Mouse (Mus musculus) layer of hippocampus, postnatal 14 days (tissue): ENCODE data around the gene Nphp4. TPM values are rescaled to one million over a fixed set of nuclear protein-coding genes. Genes with fewer than 3 reads are reported as not detected.

Source experiments
- DNase-seq, 2 experiments: peaks; one replicate each; pipeline ENCODE4 v3.0.0; 2021 to 2022; ENCODE audit warnings: low spot score in 2 of 2, mixed read lengths in 1 of 2
- long read RNA-seq, 2 experiments: library from polyadenylated mRNA; stranded (forward); transcript quantifications; one replicate each; pipeline ENCODE4 v2.0.0; 2021
- total RNA-seq, 2 experiments: library from RNA; stranded (reverse); gene quantifications; 2 replicates each; pipeline ENCODE4 v1.2.3; 2021

Nphp4 gene
- total RNA-seq, result 10 to 100 TPM; 24.0 to 25.1 TPM
- long read RNA-seq, experiment 1, partial matches to known transcripts, result 6 of 12 reads
- long read RNA-seq, experiment 1, other reads (novel, unspliced or antisense), result 6 of 12 reads
- long read RNA-seq, experiment 2, partial matches to known transcripts, result 6 of 12 reads
- long read RNA-seq, experiment 2, other reads (novel, unspliced or antisense), result 6 of 12 reads

- peak in 1 of 2 experiments; percentile 40 for DNase-seq
These were observed at the start of gene Nphp4 for GRCm38 (mm10) chr4:152476427-152477023. Gene Nphp4 (plus strand): TSS chr4:152476706.

DNA sequence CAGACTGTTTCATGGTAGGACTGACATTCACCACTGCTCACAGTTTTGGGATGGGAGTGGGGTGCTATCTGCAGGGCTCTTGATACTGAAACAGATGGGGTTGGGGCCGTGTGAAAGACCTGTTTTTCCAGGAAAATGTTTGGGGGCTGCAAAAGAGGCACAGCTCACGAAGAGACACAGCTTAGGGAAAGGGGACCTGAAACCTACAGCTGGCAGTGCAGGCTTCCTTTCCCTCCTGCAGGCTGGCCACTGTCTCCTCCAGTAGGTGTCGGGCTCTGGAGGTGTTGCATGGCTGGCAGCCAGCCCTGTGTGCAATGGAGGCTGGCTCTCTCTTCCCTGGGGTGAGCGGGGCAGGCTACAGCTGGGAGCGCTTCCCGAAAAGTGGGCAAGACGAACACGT is 48.2 kb upstream of the Nphp4 start:
- DNase-seq, result no peak

DNA sequence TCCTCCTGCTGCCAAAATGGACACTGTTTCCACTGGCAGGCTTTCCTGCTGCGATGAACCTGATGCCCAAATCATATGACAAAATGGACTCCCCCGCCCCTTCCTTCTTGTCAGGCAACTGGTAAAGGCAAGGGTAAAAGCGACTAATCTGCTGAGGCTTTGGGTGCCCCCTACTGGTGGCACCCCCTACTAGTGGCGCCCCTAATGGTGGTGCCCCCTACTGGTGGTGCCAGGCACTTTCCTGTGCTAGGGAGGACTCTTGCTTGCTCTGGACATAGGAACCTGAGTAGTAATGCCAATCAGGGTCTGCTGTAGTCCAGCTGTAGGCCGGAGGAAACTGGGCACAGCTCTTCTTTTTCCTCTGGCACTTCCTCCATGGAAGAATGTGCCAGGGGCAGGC is 44.2 kb upstream of the Nphp4 start:
- DNase-seq, result peak in 1 of 2 experiments; percentile 48

- peak; percentile 94 to 95 for DNase-seq
These were observed 41.7 kb upstream of the Nphp4 start for GRCm38 (mm10) chr4:152434836-152435235.

DNA sequence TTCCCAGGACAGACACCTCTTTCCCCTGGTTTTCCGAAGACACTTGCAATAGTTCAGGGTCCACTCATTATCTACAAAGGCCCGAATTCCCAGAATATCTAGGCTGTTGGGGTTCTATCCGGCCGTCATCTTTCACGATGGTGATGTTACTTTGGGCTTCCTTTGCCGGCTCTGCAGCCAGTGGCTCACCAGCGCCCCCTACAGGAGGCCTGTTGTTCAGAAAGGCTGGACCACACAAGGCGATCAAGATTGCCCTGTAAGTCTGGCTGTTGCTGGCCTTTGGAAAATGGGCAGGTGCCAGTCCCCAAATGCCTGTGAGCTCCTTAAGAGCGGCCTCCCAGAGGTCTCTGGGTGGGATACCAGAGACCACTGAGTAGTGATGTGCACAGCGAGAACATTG is 41.3 kb upstream of the Nphp4 start:
- DNase-seq, result peak; percentile 75 to 78

DNA sequence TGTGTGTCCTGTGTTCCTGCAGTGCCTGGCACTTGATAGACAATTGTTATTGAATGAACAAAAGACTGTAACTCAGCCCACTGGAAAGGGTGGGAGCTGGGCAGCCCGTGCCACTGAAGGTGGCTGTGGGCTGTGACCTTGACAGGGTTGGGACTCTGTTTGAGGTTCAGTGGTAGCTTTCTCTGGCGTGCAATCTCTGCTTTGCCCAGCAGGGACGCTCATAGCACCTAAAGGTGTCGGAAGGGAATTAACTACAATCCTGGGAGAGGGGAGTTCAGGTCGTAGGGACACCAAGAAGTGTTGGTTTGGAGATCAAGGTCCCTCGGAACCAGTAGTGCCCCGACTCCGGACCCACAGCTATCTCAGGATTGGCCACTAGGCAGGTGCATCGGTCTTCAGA is 35.6 kb upstream of the Nphp4 start:
- no peak for DNase-seq

DNA sequence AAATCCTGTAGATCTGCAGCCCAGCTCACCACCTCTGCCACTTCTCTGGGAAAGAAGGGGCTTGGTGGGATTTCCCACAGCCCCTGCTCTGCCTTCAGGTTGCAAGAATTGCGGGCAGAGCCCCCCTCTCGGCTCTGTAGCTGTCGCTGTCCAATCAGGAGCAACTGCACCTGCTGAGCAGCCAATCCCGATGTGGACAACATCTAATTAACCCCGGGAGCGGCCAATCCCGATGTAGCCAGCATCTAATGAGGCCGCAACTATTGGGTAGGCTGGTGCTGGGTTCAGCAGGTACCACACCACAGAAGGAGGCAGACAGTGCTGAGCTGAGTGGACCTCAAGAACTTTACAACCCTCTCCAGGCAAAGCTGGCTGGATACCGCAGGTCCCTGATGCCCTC is 35.0 kb upstream of the Nphp4 start:
- DNase-seq, result no peak

GRCm38 (mm10) chr4:152446178-152446577 is 30.3 kb upstream of the Nphp4 start:
- DNase-seq, result no peak

DNA sequence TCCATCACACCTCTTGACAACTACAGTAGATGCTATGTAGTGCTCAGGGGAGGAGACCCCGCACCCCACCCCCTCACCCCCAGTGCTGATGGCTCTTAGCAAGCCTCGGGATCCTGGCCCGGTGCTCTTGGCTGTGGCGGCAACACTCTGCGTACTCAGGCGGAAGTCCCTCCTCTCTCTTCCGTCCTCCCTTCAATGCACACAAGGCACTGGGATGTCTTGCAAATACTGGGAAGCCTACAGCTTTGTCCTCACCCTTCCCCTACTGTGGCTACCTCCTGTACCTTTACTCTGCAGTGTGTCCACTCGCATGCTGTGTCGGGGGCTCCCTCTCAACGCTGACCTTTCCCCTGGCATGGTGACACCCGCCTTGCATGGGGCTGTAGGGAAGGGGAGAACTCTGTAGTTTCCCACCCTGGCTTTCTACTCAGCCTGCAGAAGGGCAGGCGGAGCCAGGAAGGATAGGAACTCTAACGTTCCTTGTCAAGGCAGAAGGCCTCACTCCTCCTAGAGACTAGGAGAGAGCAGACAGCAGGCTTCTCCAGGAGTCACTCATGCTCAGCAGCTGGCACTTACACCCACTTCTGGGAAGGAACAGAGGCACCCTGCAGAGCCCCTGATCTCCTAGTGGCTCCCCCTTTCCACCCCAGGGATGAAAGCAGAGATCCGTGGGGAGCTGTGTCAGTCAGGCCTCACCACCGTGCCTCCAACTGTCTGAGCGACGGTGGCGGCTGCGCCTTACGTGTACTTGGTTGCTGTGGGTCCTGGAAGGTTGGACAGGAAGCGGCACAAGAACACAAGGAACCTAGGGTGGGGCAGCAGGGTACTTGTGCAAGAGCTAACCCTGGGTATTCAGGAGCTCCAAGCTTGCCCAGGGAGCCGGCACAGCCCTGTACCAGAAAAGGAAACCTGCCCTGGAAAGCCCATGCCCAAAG is 28.5 kb upstream of the Nphp4 start:
- no peak for DNase-seq

GRCm38 (mm10) chr4:152448666-152449018 is 27.9 kb upstream of the Nphp4 start:
- DNase-seq, result no peak

DNA sequence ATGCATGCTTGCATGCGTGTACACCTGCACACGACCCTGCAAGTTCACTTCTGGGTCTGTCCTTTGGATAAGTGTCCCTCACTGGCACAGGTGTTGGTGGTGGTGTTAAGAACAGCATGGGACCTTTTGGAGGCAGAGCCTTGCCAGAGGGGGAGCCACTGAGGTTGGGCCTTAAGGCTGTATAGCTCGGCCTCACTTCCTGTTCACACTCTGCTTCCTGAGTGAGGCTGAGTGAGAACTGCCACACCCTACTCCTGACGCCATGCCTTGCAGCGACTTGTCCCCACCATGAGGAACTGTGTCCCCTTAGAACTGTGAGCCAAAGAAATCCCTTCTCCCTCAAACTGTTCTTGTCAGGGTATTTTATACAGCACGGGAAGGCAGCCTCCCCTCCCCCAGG is 25.1 kb upstream of the Nphp4 start:
- DNase-seq, result no peak

- DNase-seq, result peak; percentile 78 to 90
These were observed 23.4 kb upstream of the Nphp4 start for GRCm38 (mm10) chr4:152453079-152453478.

GRCm38 (mm10) chr4:152454153-152454552 is 22.4 kb upstream of the Nphp4 start:
- DNase-seq, result no peak

GRCm38 (mm10) chr4:152456609-152457008 is 19.9 kb upstream of the Nphp4 start:
- DNase-seq, result peak in 1 of 2 experiments; percentile 64

DNA sequence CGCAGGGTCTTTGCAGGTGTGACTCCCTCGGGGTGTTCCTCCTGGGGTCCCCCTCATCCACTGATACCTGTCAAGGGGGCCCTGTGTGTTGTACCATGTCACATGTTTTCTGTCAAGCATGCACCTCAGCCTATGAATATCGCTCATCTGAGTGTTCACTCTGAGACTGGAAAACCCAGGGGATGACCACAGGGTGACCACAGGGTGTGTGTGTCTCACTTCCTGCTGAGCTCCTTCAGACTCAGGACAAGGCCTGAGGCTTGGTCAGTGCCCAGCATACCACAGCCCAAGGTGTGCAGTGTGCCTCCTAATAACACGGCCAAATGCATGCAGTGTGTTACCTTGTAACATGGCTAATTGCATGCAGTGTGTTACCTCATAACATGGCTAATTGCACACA is 18.8 kb upstream of the Nphp4 start:
- no peak for DNase-seq

DNA sequence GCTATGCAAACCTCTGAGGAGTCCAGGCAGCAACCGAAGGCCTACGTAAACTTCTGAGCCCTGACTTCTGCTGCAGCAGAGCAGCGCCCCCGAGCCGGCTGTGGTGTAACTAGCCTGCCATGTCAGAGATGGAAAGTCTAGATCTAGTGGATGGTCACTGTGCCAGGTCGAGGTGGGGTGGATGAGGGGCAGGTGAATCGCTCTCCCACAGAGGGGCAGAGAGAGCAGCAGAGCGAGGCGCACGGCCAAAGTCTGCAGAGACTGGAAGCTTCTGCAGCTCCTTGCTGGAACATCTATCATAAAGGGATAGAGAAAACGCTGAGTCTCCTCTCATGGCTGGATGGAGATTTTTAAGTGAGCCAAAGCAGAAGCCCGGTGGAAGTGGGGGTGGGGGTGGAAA is 14.0 kb upstream of the Nphp4 start:
- no peak for DNase-seq

GRCm38 (mm10) chr4:152463147-152463546 is 13.4 kb upstream of the Nphp4 start:
- no peak for DNase-seq

GRCm38 (mm10) chr4:152465116-152465515 is 11.4 kb upstream of the Nphp4 start:
- no peak for DNase-seq

DNA sequence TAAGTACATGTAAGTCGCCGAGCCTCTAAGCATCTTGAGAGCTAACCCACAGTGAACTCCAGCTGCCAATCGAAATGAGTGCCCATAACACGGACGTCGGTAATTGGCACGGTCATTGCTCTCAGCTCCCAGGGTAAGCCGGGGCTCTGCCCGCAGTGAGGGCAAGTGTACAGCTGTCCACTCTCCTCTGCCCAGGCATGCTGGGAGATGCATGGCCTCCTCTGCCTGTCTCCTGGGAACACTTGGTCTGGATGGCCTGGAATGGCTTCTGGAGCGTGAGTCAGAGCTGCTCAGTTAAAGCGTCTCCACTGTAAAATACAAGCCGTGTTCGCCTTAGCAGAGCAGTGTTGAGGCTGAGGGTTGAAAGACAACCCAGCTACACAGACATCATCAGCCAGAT is 9.9 kb upstream of the Nphp4 start:
- no peak for DNase-seq

- peak; percentile 76 to 93 for DNase-seq
These were observed 8.6 kb upstream of the Nphp4 start for GRCm38 (mm10) chr4:152467951-152468350.

GRCm38 (mm10) chr4:152475941-152476340 is 565 bp upstream of the Nphp4 start:
- peak in 1 of 2 experiments; percentile 70 for DNase-seq

DNA sequence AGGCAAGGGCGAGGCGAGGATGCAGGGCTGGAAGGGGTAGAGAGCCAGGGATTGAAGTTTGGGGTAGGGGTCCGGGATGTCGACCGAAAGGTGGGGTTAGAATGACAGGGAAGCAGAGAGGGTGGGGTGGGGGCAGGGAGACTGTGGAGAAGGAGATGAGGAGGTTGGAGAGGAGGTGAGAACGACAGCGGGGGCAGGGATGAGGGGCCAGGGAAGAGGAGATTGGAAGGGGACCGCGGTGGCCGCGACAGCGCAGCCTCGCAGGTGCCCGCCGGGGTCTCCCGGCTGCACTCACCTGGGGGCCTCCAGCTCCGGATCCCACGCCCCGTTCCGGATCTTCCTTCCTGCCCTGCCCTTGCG is 580 bp downstream of the Nphp4 start:
- no peak for DNase-seq
